Mouse (Mus musculus) spleen, postnatal 4 days (tissue): Measurements from ENCODE around the gene Olfr1438-ps1.
"Not testable (repeated sequence)": the region's sequence is repeated elsewhere in the genome, so short reads cannot be mapped to it uniquely, and the experiment has no call there.

Source experiments
- DNase-seq, 2 experiments: peaks; one replicate each; pipeline ENCODE4 v3.0.0; 2022; ENCODE audit warnings: low spot score in 2 of 2

Gene Olfr1438-ps1

GRCm38 (mm10) chr19:12335810-12336209, at the start of gene Olfr1438-ps1:
Gene Olfr1438-ps1, minus strand, starts transcription at chr19:12335910.
- no peak for DNase-seq

- no peak for DNase-seq
Measured at GRCm38 (mm10) chr19:12374465-12375025, 38.8 kb upstream of the Olfr1438-ps1 start.

GRCm38 (mm10) chr19:12373004-12373403, 37.3 kb upstream of the Olfr1438-ps1 start:
- DNase-seq, result no peak

- no peak for DNase-seq
Measured at GRCm38 (mm10) chr19:12325001-12325400, 10.7 kb downstream of the Olfr1438-ps1 start, which contains the start of gene Olfr1437. Gene Olfr1437, minus strand, starts transcription at chr19:12325101.

- not testable (repeated sequence) for DNase-seq
Measured at GRCm38 (mm10) chr19:12299030-12299429, 36.7 kb downstream of the Olfr1438-ps1 start, which contains the start of gene Olfr1436. Gene Olfr1436, minus strand, starts transcription at chr19:12299130.

- DNase-seq, result no peak
Measured at GRCm38 (mm10) chr19:12292979-12293378, 42.7 kb downstream of the Olfr1438-ps1 start.

GRCm38 (mm10) chr19:12279554-12279953, 56.2 kb downstream of the Olfr1438-ps1 start, which contains the start of gene Olfr1434:
Gene Olfr1434, plus strand, starts transcription at chr19:12279854.
- no peak for DNase-seq
